Mouse (Mus musculus) lung, adult 18-20 months (tissue): ENCODE data around the gene Zdhhc13.
A peak's percentile ranks its signal among the peaks of the same experiment; 100 is the strongest.

Experiments
- DNase-seq, 2 experiments: peaks; one replicate each; pipeline ENCODE4 v3.0.0; 2022; ENCODE audit warnings: mixed read lengths in 2 of 2

Gene Zdhhc13

DNA sequence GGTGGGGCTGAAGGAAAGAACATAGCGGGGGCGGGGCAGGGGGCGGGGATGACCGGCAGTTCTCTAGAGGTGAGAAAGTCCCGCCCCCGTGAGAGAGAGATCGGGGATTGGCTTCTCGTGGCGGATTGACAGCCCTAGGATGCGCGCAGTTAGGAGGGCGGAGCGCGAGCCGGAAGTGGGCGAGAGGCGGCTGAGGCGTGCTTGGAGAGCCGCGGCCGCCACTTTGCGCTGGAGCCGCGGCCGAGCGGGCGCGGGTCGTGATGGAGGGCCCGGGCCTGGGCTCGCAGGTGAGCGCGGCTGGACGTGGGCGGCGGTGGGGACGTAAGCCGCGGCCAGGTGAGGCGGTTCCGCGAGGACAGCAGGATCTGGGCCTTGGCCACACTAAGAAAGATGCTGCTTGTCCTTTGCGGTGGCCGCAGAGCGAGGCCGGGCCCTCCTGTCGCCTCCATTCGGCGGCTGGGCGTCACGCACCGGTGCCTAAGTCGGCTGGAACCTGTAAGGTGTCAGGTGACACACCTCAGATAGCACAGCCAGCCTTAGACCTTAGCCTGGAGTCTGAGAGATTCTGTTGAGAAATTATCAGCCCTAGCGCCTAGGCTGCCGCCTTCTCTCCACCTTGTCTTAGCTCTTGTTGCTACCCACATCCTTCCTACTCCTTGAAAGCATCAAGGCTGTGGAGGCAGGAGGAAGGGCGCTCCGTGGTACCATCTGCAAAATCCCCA lies at the start of gene Zdhhc13:
Gene Zdhhc13, plus strand, starts transcription at position 153 of the 722 bp plus-strand sequence.
- peak; percentile 96 for DNase-seq

DNA sequence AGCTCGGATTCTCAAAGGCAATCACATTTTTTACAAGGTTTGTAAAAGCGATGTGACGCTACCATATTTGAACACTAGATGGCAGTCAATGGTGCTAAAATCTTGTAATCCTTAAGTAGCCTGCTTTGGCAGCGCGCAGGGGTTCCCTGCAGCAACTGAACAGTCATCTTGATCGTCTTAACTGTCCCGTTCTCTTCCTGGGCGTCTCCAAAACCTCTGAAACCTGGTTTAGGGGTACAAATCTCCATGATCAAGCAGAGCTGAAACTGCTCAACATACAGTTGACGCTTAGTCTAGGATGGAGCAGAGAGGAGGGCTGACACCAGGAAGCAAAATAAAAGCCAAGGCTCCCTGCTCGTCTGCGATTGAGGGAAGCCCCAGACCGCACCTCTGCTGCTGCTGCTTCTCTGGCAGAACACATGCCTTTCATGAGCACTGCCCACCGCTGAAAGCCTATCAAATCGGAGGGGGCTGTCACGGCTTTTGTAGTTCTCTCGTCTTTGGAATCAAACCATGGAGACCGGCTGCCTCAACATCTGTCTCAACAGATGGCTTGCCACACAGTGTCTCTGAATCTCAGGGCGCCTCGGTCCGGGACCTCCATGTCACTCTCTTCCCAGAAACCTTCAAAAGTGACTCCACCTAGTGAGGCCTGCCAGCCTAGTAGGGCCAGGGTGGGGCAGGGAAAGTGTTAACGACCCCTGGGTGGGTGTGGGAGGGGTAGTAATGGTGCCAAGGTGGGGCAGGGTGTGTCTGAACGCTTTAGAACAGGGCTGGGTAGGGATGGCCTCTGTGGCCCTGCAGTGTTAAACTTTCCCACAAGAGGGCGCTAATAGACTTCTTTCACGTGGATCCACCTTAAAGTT lies 39.3 kb upstream of the Zdhhc13 start:
- DNase-seq, result peak; percentile 78 to 79

GRCm38 (mm10) chr7:48750164-48750809 lies 38.5 kb upstream of the Zdhhc13 start:
- peak; percentile 40 to 42 for DNase-seq

DNA sequence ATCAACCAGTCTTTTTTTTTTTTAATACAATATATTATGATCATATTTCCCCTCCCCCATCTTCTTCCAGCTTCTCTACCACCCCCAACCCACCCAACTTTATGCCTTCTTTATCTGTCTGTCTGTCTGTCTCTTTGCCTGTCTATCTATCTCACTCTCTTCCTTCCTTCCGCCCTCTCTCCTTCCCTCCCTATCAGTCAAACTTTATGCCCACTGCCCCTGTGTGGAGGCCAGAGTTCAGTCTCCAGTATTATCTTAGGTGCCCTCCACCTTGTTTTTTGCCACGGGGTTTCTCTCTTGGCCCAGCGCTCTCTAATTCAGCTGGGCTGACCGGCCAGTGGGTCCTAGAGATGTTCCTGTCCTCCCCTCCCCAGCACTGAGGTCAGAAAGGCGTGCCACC lies 37.6 kb upstream of the Zdhhc13 start:
- no peak for DNase-seq

- no peak for DNase-seq
Measured at GRCm38 (mm10) chr7:48754415-48754974, 34.3 kb upstream of the Zdhhc13 start.

DNA sequence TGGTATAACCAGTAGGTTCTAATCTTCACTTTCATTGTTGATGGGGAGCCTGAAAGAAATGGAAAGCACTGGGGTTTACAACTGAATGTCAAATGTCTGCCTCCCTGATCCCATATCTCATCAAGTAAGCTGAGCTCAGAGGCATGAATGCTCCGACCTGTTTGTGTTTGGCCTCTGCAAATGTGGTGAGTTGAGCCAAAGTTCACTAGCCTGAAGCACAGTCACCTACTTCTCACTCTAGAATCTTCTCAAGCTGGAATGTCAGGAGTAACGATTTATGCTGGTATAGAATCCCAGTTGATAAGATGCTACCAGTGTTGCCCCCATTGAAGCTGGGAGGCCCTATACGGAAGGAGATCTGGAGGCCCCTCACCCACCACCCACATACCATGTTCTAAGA lies 33.0 kb upstream of the Zdhhc13 start:
- DNase-seq, result no peak

- DNase-seq, result no peak
Measured at GRCm38 (mm10) chr7:48756306-48756931, 32.4 kb upstream of the Zdhhc13 start.

GRCm38 (mm10) chr7:48758083-48758482 lies 30.7 kb upstream of the Zdhhc13 start:
- DNase-seq, result no peak

- no peak for DNase-seq
Measured at GRCm38 (mm10) chr7:48760789-48761188, 28.0 kb upstream of the Zdhhc13 start.

DNA sequence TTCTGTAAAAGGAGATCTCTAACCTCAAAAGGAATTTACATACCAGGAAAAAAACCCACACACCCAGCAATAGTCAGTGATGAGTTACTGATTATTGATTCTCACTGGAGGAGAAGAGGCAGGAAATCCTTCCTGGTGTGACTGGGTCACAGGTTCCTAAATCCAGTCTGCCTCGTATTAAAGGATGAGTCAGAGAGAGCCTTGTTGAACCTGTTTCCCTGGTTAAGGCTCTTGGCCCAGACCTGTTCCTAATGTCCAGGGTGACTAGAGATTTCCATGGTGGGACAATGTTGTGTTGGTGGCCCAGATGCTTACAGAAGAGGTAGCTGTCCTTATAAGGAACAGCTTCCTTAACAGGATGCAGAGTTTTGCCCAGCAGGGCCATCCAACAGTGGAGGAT lies 26.5 kb upstream of the Zdhhc13 start:
- no peak for DNase-seq

GRCm38 (mm10) chr7:48762721-48763120 lies 26.1 kb upstream of the Zdhhc13 start:
- no peak for DNase-seq

GRCm38 (mm10) chr7:48765959-48766358 lies 22.8 kb upstream of the Zdhhc13 start:
- DNase-seq, result no peak

DNA sequence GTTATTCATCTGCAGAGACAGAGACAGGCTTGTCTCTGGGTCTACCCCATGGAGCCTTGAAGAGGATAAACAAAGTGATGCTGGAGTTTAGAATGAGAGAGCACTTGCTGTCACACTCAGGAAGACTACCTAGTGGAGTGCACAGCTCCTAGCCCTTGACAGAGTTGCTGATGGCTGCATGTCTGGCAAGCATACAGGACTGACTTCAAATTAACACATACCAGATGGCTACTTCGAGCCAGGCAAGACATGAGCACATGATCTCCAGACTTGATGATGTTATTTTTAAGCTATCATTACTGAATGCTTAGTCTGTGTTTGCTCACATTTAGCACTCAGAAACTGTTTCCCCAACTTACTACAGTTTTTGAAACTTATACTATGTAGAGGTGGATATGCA lies 19.1 kb upstream of the Zdhhc13 start:
- DNase-seq, result no peak

GRCm38 (mm10) chr7:48772060-48772734 lies 16.6 kb upstream of the Zdhhc13 start:
- DNase-seq, result no peak

DNA sequence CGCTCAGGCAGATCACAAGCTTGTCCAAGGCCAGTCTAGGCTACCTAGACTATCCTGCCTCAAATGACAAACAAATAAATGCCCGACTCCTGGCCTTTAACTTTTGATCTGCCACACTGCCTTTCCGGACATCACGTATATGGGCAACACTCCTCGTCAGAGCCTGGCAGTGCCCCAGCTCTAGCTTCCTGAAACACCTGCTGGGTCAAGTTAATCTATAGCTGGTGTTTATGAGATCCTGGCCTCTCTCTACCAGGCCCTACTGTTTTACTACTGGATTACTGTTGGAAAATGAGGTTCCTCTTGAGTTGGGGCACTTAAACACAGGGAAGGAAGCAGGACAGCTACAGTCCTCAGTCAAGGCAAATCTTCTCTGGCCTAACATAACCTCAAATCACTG lies 15.5 kb upstream of the Zdhhc13 start:
- no peak for DNase-seq

DNA sequence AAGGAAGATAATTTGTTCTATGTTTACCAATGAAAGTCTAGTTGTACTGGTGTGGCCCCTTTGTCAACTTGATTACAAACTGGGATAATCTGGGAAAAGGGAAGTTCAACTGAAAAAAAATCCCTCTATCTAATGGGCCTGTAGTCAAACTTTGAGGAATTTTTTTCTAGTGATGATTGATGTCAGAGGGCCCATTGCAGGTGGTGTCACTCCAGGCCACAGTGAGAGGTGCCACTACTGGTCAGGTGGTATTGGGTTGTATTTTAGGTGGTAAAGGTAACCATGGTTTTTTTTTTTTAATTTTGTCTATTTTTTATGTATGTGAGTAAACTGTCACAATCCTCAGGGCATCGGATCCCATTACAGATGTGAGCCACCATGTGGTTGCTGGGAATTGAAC lies 14.2 kb upstream of the Zdhhc13 start:
- DNase-seq, result no peak

GRCm38 (mm10) chr7:48775436-48775835 lies 13.4 kb upstream of the Zdhhc13 start:
- DNase-seq, result no peak

GRCm38 (mm10) chr7:48777721-48778504 lies 10.9 kb upstream of the Zdhhc13 start:
- no peak for DNase-seq

DNA sequence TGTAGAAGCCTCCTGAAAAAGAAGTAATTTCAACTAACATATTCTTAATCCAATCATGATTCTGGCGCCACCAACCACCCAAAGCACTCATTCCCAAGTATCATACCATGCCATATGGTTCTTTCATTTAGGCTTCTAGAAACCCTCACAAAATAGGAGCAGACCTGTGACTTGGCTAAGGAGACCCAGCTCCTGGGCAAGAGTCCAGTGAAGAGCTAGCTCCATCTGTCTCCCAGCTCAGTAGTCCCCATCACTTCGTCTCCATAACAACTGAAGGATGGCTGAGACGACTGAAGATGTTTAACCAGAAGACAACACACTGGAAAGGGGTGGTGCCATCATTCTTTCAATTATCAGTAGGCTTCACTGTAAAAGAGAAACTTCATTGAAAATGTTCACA lies 9.7 kb upstream of the Zdhhc13 start:
- no peak for DNase-seq

DNA sequence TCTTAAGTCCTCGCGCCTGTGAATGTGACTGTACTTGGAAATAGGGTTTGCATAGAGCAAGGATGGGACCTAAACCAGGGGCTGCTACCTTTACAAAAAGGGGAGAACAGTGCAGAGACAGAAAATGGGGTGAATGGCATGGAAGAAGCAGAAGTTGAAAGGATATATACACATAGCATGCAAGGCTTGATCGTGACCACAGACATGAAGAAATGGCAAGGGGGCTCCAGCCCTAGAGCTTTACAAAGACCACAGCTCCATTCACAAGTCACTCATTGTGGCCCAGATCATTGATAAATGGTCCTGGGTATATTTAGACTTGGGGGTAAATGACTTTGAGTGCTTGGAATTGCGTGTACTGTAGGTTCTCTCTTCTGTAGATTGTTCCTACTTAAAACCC lies 6.4 kb upstream of the Zdhhc13 start:
- DNase-seq, result no peak

- no peak for DNase-seq
Measured at GRCm38 (mm10) chr7:48784773-48785523, 3.9 kb upstream of the Zdhhc13 start.
